Mouse (Mus musculus): ENCODE measurements around the gene Bmt2.

GRCm38 (mm10) chr6:13665646-13666045, 12.1 kb downstream of the Bmt2 start:
- TF ChIP-seq CTCF (IDR thresholded peaks at IDR 0.05) (no peak), EP300 (IDR thresholded peaks at IDR 0.05) (no peak)

Data from lung, postnatal 0 days (tissue).